Mouse (Mus musculus): ENCODE measurements around the gene Zer1. TPM values are rescaled to one million over a fixed set of nuclear protein-coding genes. Genes with fewer than 3 reads are reported as not detected.
A peak's percentile ranks its signal among the peaks of the same experiment; 100 is the strongest.
"Not testable (repeated sequence)": the region's sequence is repeated elsewhere in the genome, so short reads cannot be mapped to it uniquely, and the experiment has no call there.

Gene Zer1
- total RNA-seq, 2 experiments from 2014 or later: 6.9 to 9.4 TPM

DNA sequence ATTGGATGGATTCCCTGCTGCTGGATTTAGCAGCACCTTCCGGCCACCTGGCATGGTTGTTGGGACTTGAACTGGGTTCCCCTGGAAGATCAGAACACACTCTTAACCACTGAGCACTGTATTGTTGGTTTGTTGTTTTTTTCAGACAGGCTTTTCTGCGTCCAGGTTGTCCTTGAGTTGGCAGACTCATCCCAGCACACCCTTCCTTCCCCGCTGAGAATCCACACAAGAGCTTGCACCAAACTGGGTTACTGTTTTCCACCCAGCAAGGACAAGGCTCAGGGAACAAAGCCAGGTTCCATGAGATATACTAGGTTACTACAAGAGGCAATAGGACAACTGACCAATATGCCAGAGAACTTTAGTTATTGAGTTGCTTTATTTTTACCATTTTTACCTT lies 67.6 kb downstream of the Zer1 start:
- no peak for ATAC-seq (replicated peaks; ENCODE audit: poor library complexity)

DNA sequence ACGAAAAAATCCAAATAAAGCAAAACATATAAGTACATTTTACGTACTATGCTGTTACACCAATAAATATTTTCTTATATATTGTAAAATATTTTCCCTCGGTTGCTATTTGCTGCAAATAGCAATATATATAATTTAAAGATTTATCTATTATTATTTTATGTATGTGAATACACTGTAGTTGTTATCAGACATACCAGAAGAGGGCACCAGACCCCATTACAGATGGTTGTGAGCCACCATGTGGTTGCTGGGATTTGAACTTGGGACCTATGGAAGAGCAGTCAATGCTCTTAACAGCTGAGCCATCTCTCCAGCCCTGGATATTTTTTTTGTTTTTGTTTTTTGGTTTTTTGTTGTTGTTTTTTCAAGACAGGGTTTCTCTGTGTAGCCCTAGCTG lies 69.1 kb downstream of the Zer1 start:
- ATAC-seq (replicated peaks; ENCODE audit: poor library complexity): not testable (repeated sequence)

DNA sequence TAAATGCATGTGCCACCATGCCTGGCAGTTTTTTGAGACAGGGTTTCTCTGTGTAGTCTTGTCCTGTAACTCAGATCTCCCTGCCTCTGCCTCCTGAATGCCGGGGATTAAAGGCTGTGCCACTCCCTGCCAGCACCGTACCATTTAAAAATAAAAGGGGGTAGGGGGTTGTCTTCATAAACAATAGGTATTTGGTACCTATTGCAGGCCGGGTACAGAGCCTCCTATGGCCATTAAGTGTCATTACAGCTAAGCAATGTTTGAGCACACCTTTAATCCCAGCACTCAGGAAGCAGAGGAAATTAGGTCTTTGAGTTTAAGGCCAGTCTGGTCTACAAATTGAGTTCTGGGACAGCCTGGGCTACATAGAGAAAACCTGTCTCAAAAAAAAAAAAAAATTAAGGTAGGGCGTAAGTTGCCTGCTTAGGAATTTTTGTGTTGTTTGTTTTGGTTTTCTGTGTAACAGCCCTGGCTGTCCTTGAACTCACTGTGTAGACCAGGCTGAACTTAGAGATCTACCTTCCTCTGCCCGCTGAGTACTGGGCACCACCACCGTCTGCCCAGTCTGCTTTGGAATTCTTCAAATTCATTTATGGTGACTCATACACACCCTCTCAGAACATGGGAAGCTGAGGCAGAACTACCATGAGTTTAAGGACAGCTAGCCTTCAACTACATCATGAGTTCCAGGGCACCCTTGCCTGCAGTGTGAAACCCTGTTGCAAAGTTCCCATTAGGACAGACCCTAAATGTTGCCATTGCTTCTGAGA lies 72.2 kb downstream of the Zer1 start:
- 0 out of 2 replicates have a peak, but pooled peaks have one; percentile 20 for ATAC-seq (replicated peaks; ENCODE audit: poor library complexity)

DNA sequence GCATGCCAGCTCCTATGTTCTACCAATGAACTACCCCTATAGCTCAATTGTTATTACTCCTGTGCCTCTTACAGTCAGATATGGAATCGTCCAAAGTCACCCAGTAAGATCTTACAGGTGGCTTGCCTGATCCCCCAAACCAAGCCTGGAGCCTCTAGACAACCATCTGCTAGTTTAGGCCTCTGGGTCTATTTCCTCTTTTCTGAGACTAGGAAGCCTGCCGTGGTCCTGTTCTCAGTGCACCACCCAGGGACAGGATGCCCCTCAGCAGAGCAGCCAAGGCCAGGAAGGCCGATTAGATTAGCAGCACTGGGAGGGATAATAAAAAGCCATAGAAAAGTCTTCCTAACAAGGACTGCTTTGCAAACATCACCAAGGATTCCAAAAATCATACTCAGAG lies 74.6 kb downstream of the Zer1 start:
- no peak for ATAC-seq (replicated peaks; ENCODE audit: poor library complexity)

DNA sequence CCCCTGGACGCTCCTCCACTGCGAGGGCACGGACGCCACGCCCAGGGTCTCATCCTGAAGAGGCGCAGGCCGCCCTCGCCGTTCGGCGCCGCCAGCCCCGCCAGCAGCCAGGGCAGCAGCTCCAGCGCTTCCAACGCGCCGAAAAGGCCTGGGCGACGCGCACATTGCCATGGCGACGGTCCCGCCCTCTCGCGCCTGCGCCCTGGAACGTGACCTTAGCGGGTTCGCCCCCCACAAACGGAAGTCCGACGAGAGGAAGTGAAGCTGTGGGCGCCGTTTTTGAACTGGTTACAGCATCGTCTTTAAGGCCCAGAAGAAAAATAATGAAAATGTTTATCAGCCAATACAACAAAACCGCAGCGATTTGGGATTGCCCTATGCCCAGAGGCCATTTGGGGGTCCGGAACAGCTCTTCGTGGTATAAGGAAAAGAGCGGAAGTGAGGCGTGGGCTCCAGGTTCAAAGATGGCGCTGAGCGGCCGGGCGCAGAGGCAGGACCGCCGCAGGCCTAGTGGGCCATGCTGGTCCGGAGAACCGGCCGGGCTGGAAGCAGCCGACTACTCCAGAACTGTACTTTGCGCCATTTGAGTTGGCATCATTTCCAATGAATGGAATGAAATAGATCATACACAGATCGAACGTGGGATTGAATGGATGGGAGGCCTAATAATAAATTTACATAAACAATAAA lies 75.5 kb downstream of the Zer1 start, which contains the start of gene Wdr34:
Gene Wdr34 (minus strand): TSS at position 183 of the 690 bp plus-strand sequence.
- peak; percentile 94 for ATAC-seq (replicated peaks; ENCODE audit: poor library complexity)

DNA sequence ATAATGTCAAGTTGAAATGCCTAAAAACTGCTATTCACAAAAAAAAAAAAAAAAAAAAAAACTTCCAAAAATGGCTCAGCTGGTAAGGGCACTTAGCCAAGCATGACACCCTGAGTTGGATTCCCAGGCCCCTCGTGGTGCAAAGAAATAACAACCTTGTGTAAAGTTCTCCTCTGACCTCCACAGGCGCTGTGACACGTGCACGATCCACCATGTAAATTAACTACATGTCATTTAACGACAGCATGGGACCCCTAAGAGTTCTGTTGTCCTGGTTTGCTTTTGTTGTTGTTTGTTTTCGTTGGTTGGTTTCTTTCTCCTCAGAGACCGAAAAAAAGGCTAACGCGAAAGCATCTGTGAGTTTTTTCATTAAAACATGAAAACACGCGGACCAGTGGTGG lies 76.3 kb downstream of the Zer1 start:
- 0 out of 2 replicates have a peak, but pooled peaks have one; percentile 28 for ATAC-seq (replicated peaks; ENCODE audit: poor library complexity)

Other genes with a start within 250 kb of the Zer1 start
- gene Odf2, start 235.4 kb downstream of the Zer1 start, total RNA-seq (2015): 34.4 and 47.6 TPM in 2 replicates
- gene Odf2, start 235.4 kb downstream of the Zer1 start, total RNA-seq (2017): 81.5 and 107 TPM in 2 replicates
- gene Gle1, start 189.2 kb downstream of the Zer1 start, total RNA-seq (2015): 24.7 and 29.2 TPM in 2 replicates
- 58.0 and 92.2 TPM in 2 replicates for gene Gle1, start 189.2 kb downstream of the Zer1 start, total RNA-seq (2017)
- 45.3 and 52.5 TPM in 2 replicates for gene Sptan1, start 159.0 kb downstream of the Zer1 start, total RNA-seq (2015)
- 90.5 and 106 TPM in 2 replicates for gene Sptan1, start 159.0 kb downstream of the Zer1 start, total RNA-seq (2017)
- gene Wdr34, start 75.7 kb downstream of the Zer1 start, total RNA-seq (2015): 9.5 and 18.5 TPM in 2 replicates
- 9.4 and 10.3 TPM in 2 replicates for gene Wdr34, start 75.7 kb downstream of the Zer1 start, total RNA-seq (2017)
- 465 and 470 TPM in 2 replicates for gene Set, start 67.2 kb downstream of the Zer1 start, total RNA-seq (2015)
- gene Set, start 67.2 kb downstream of the Zer1 start, total RNA-seq (2017): 1,489 and 2,093 TPM in 2 replicates
- 3.1 and 3.6 TPM in 2 replicates for gene Pkn3, start 46.9 kb downstream of the Zer1 start, total RNA-seq (2015)
- gene Pkn3, start 46.9 kb downstream of the Zer1 start, total RNA-seq (2017): 7.9 and 10.2 TPM in 2 replicates
- 17.4 and 18.2 TPM in 2 replicates for gene Zdhhc12, start 30.9 kb downstream of the Zer1 start, total RNA-seq (2015)
- gene Zdhhc12, start 30.9 kb downstream of the Zer1 start, total RNA-seq (2017): 10.7 and 13.3 TPM in 2 replicates
- 28.8 and 29.0 TPM in 2 replicates for gene Tbc1d13, start 9.2 kb upstream of the Zer1 start, total RNA-seq (2015)
- gene Tbc1d13, start 9.2 kb upstream of the Zer1 start, total RNA-seq (2017): 47.2 and 65.0 TPM in 2 replicates
- gene Endog, start 46.9 kb upstream of the Zer1 start, total RNA-seq (2015): 10.2 and 12.7 TPM in 2 replicates
- gene Endog, start 46.9 kb upstream of the Zer1 start, total RNA-seq (2017): 4.0 and 11.6 TPM in 2 replicates
- gene Spout1, start 53.9 kb upstream of the Zer1 start, total RNA-seq (2015): 21.5 and 28.3 TPM in 2 replicates
- gene Spout1, start 53.9 kb upstream of the Zer1 start, total RNA-seq (2017): 40.1 and 44.2 TPM in 2 replicates
- 3.0 and 5.5 TPM in 2 replicates for gene Kyat1, start 81.3 kb upstream of the Zer1 start, total RNA-seq (2015)
- gene Kyat1, start 81.3 kb upstream of the Zer1 start, total RNA-seq (2017): 7.0 and 8.5 TPM in 2 replicates
- 11.7 and 11.9 TPM in 2 replicates for gene Lrrc8a, start 113.1 kb upstream of the Zer1 start, total RNA-seq (2015)
- 7.0 and 7.4 TPM in 2 replicates for gene Lrrc8a, start 113.1 kb upstream of the Zer1 start, total RNA-seq (2017)
- gene Gm28035, start 116.0 kb upstream of the Zer1 start, total RNA-seq (2015): not detected in 2 replicates
- gene Gm28035, start 116.0 kb upstream of the Zer1 start, total RNA-seq (2017): 0.07 TPM in 1 of 2 replicates, not detected in the other
- gene Phyhd1, start 141.6 kb upstream of the Zer1 start, total RNA-seq (2015): 0.35 and 0.64 TPM in 2 replicates
- 0.88 and 2.8 TPM in 2 replicates for gene Phyhd1, start 141.6 kb upstream of the Zer1 start, total RNA-seq (2017)
- gene Gm28038, start 156.5 kb upstream of the Zer1 start, total RNA-seq (2015): not detected in 2 replicates
- gene Gm28038, start 156.5 kb upstream of the Zer1 start, total RNA-seq (2017): not detected in 2 replicates
- gene Dolk, start 161.7 kb upstream of the Zer1 start, total RNA-seq (2015): 5.9 TPM in 2 replicates
- gene Dolk, start 161.7 kb upstream of the Zer1 start, total RNA-seq (2017): 9.3 and 14.1 TPM in 2 replicates
- gene Nup188, start 161.8 kb upstream of the Zer1 start, total RNA-seq (2015): 34.3 and 35.8 TPM in 2 replicates
- gene Nup188, start 161.8 kb upstream of the Zer1 start, total RNA-seq (2017): 21.6 and 21.7 TPM in 2 replicates
- gene Sh3glb2, start 234.8 kb upstream of the Zer1 start, total RNA-seq (2015): 16.1 and 16.7 TPM in 2 replicates
- gene Sh3glb2, start 234.8 kb upstream of the Zer1 start, total RNA-seq (2017): 23.4 and 24.8 TPM in 2 replicates
- gene Miga2, start 239.6 kb upstream of the Zer1 start, total RNA-seq (2015): 4.2 and 5.0 TPM in 2 replicates
- gene Miga2, start 239.6 kb upstream of the Zer1 start, total RNA-seq (2017): 11.7 and 12.3 TPM in 2 replicates

All from megakaryocyte progenitor cell, adult 5-6 weeks (primary cell).